ENCODE assay signal across 9 mouse cellular contexts in the genomic region with DNA sequence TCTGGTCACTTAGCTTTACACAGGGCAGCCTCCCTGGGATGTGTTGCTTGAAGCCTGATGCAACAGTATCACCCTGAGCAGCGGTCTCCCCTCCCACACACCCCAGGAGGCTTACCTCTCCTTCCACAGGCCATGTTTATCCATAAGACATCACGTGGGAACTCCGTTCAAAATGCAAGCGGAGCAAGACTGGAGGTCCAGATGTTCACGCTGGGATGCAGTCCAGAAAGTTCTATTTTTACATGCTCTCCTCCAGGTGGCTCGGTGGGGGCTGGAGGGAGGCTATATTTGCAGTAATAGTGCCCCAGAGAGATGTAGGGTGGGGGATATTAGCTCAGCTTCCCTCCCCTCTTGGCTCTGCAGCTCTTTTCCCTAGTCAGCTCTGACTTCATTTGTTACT. TPM values are rescaled to one million over a fixed set of nuclear protein-coding genes. Genes with fewer than 3 reads are reported as not detected.
DNase-seq lines count a peak whose midpoint lies in the region; ATAC-seq and TF ChIP-seq lines count a peak whose summit lies in the region.
"Had no signal": no experiment of that assay in that cellular context is flagged by ENCODE, and none has a peak within 500 bp of the region (broad histone marks: within the 10 kb centered on the region; RNA-seq: fewer than 3 reads in every experiment).

No protein-coding gene starts in this region.

- H3K36me3 ChIP-seq in hindbrain, postnatal 0 days (ENCODE audit: insufficient read depth, low read length), result no peaks in the 10 kb centered on the region
- no peaks in the 10 kb centered on the region for H3K36me3 ChIP-seq in hindbrain, embryonic 14.5 days (replicated peaks; ENCODE audit: control insufficient read depth, insufficient read depth)
- no peaks in the 10 kb centered on the region for H3K36me3 ChIP-seq in limb, embryonic 14.5 days (ENCODE audit: control insufficient read depth, insufficient read depth, low read length)
- H3K36me3 ChIP-seq: G1E had no signal

- TF ChIP-seq CTCF in hindbrain, postnatal 0 days (IDR thresholded peaks at IDR 0.05; ENCODE audit: low read depth), result no peak

- no peak overlapping the region for H3K4me2 ChIP-seq in hindbrain, postnatal 0 days (ENCODE audit: low read depth, low read length)
- H3K4me2 ChIP-seq in hindbrain, embryonic 14.5 days (replicated peaks), result no peak overlapping the region
- H3K4me2 ChIP-seq in limb, embryonic 14.5 days (replicated peaks; ENCODE audit: low read depth, low read length, severe bottlenecking), result no peak overlapping the region

- 54% methylated on average over 6 of the region's 6 CpGs for WGBS in hindbrain, postnatal 0 days
- 71% methylated on average over 6 of the region's 6 CpGs for WGBS in hindbrain, embryonic 14.5 days
- 23% methylated on average over 6 of the region's 6 CpGs for WGBS in limb, embryonic 14.5 days

- H3K27me3 ChIP-seq in hindbrain, postnatal 0 days (ENCODE audit: insufficient read depth, low read length), result no peaks in the 10 kb centered on the region
- H3K27me3 ChIP-seq in hindbrain, embryonic 14.5 days (ENCODE audit: control insufficient read depth, insufficient read depth, low read length), result no peaks in the 10 kb centered on the region
- no peaks in the 10 kb centered on the region for H3K27me3 ChIP-seq in limb, embryonic 14.5 days (ENCODE audit: control insufficient read depth, insufficient read depth, low read length)

- H3K9me3 ChIP-seq in hindbrain, postnatal 0 days (ENCODE audit: low read length), result no peaks in the 10 kb centered on the region
- no peaks in the 10 kb centered on the region for H3K9me3 ChIP-seq in hindbrain, embryonic 14.5 days (ENCODE audit: control insufficient read depth, low read length)
- no peaks in the 10 kb centered on the region for H3K9me3 ChIP-seq in limb, embryonic 14.5 days (ENCODE audit: control insufficient read depth, low read length)
- H3K9me3 ChIP-seq: G1E had no signal

- peak; percentile 36 for DNase-seq in hindbrain, postnatal 0 days (ENCODE audit: low spot score)
- no peak for DNase-seq in hindbrain, embryonic 14.5 days (ENCODE audit: low spot score)
- peak; percentile 80 for DNase-seq in brain, adult 2 months (ENCODE audit: low read depth, low spot score)
- DNase-seq in gastrocnemius, postnatal 14 days, result peak; percentile 68
- peak; percentile 96 for DNase-seq in limb, embryonic 14.5 days (ENCODE audit: low spot score)
- DNase-seq in MN1 (ENCODE audit: low spot score), result no peak
- no peak for DNase-seq in lung, postnatal 14 days
- no peak for DNase-seq in natural killer cell, adult 2 months (ENCODE audit: low spot score in 2 of 2)

- ATAC-seq in hindbrain, postnatal 0 days, result peak; percentile 34; the same call in 1 of the 2 replicates
- no peak; the same call in 1 of the 2 replicates for ATAC-seq in hindbrain, embryonic 14.5 days (ENCODE audit: low FRiP score)
- peak; percentile 94 for ATAC-seq in limb, embryonic 14.5 days (ENCODE audit: low FRiP score, low read depth)

- TF ChIP-seq POLR2A in limb, embryonic 14.5 days (IDR thresholded peaks at IDR 0.05; ENCODE audit: borderline replicate concordance, extremely low read depth, insufficient read depth, insufficient read length), result no peak

- 0 out of 2 replicates have a peak overlapping the region, but pooled peaks have one; percentile 20 for H3K27ac ChIP-seq in hindbrain, postnatal 0 days
- H3K27ac ChIP-seq in hindbrain, embryonic 14.5 days, result no peak overlapping the region
- peak overlapping the region; percentile 81 for H3K27ac ChIP-seq in limb, embryonic 14.5 days (replicated peaks; ENCODE audit: low read depth, low read length)

- intact Hi-C loops in gastrocnemius, postnatal 14 days (cut with DNase I; ENCODE audit: low total_unique reads), result no loop called here

- H3K9ac ChIP-seq in hindbrain, postnatal 0 days (replicated peaks; ENCODE audit: low read length), result no peak overlapping the region
- no peak overlapping the region for H3K9ac ChIP-seq in hindbrain, embryonic 14.5 days
- no peak overlapping the region for H3K9ac ChIP-seq in limb, embryonic 14.5 days (ENCODE audit: low read depth, low read length, severe bottlenecking)

- no peaks in the 10 kb centered on the region for H3K4me1 ChIP-seq in hindbrain, postnatal 0 days (ENCODE audit: insufficient read depth, low read length)
- H3K4me1 ChIP-seq in hindbrain, embryonic 14.5 days (replicated peaks; ENCODE audit: control insufficient read depth, insufficient read depth, low read length), result no peaks in the 10 kb centered on the region; the same call in 1 of the 2 replicates
- H3K4me1 ChIP-seq in limb, embryonic 14.5 days (ENCODE audit: control insufficient read depth, insufficient read depth, low read length), result peaks cover 20% of the 10 kb centered on the region

- no peak overlapping the region for H3K4me3 ChIP-seq in hindbrain, postnatal 0 days (ENCODE audit: low read length)
- no peak overlapping the region for H3K4me3 ChIP-seq in hindbrain, embryonic 14.5 days (replicated peaks; ENCODE audit: low read length)
- no peak overlapping the region for H3K4me3 ChIP-seq in limb, embryonic 14.5 days (replicated peaks; ENCODE audit: low read length)

RNA-seq across cellular contexts. Expression of a gene that starts 33.5 kb away (rescaled TPM):
- total RNA-seq in hindbrain, postnatal 0 days (2014; rRNA removed), result 266 and 281 TPM in 2 replicates
- polyA plus RNA-seq in hindbrain, postnatal 0 days (2015; fragmentation: Nextera tagmentation; extraction: Ambion mirVana), result 196 and 219 TPM in 2 replicates
- polyA plus RNA-seq in hindbrain, embryonic 14.5 days (2014; fragmentation: Nextera tagmentation; extraction: Ambion mirVana), result 228 and 233 TPM in 2 replicates
- total RNA-seq in gastrocnemius, postnatal 14 days (2021), result 10 to 100 TPM; 52.1 to 58.4 TPM
- 91.6 and 142 TPM in 2 replicates for polyA plus RNA-seq in limb, embryonic 14.5 days (2012; rRNA removed)
- 160 and 166 TPM in 2 replicates for polyA plus RNA-seq in limb, embryonic 14.5 days (2014; fragmentation: Nextera tagmentation; extraction: Ambion mirVana)

Comparison
In these comparisons a context has a peak if more than half of its experiments do, and no peak if none do; other contexts are left out.
1. DNase-seq: peak in hindbrain, postnatal 0 days (single experiment), brain, adult 2 months (single experiment), gastrocnemius, postnatal 14 days (single experiment) and limb, embryonic 14.5 days (single experiment); none in hindbrain, embryonic 14.5 days (single experiment), MN1 (single experiment), lung, postnatal 14 days (single experiment) and natural killer cell, adult 2 months (0 of 2).